Mouse (Mus musculus) brain, embryonic 14.5 days (tissue): ENCODE data around the gene Gm9821.

Source experiments
- CTCF ChIP-seq: fragments of 200-500 bp; IDR thresholded peaks from 2 replicates; pipeline ENCODE4 v1.5.1; 2012; ENCODE audit warnings: inconsistent platforms, mild to moderate bottlenecking, moderate library complexity, borderline replicate concordance; ENCODE audit not compliant: insufficient read depth, insufficient read length; ENCODE audit errors: extremely low read depth
- POLR2A ChIP-seq: fragments of 200-500 bp; IDR thresholded peaks from 2 replicates; pipeline ENCODE4 v1.6.1; 2012; ENCODE audit warnings: mild to moderate bottlenecking, inconsistent platforms, borderline replicate concordance; ENCODE audit not compliant: poor library complexity, insufficient read depth, insufficient read length, severe bottlenecking; ENCODE audit errors: extremely low read depth

DNA sequence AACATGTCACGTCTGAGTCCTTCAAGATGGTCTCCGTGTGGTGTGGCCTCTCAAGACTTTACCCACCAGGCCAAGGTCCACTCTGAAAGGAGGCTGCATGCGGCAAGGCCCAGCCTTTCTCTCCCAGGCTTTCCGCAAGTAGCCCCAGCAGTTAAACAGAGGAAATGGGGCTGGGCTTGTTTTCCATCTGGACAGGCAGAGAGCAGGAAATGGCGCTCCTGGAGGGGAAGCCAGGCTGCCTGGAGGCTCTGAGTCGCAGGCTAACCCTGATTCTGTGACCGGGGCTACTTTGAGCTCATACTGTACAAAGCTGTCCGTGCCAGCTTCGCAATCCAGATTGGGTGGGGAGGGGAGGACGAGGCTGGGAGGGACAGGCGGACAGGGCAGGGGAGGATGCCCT is 22.5 kb downstream of the Gm9821 start:
- TF ChIP-seq CTCF (no peak), POLR2A (no peak)
